Mouse (Mus musculus): ENCODE data around the gene Xpo6. TPM values are rescaled to one million over a fixed set of nuclear protein-coding genes. Genes with fewer than 3 reads are reported as not detected.

The Xpo6 gene
- polyA plus RNA-seq, 1 experiment, result 226 TPM

- DNase-seq (ENCODE audit: low read depth), result peak; percentile 30
- TF ChIP-seq POLR2A (IDR thresholded peaks at IDR 0.05; ENCODE audit: borderline replicate concordance, extremely low read depth, insufficient read depth, insufficient read length, poor library complexity, severe bottlenecking) (no peak), CTCF (IDR thresholded peaks at IDR 0.05; ENCODE audit: borderline replicate concordance, extremely low read depth, insufficient read depth, insufficient read length) (peak; percentile 22; the same call in 1 of the 2 replicates)
Measured at GRCm38 (mm10) chr7:126088155-126088554, 112.1 kb downstream of the Xpo6 start.

- TF ChIP-seq CTCF (IDR thresholded peaks at IDR 0.05; ENCODE audit: borderline replicate concordance, extremely low read depth, insufficient read depth, insufficient read length), result no peak
- DNase-seq (ENCODE audit: low read depth), result peak; percentile 53
Measured at GRCm38 (mm10) chr7:126087602-126088001, 112.7 kb downstream of the Xpo6 start.

- DNase-seq (ENCODE audit: low read depth), result peak; percentile 92
- TF ChIP-seq POLR2A (IDR thresholded peaks at IDR 0.05; ENCODE audit: borderline replicate concordance, extremely low read depth, insufficient read depth, insufficient read length, poor library complexity, severe bottlenecking) (no peak), CTCF (IDR thresholded peaks at IDR 0.05; ENCODE audit: borderline replicate concordance, extremely low read depth, insufficient read depth, insufficient read length) (no peak)
Measured at GRCm38 (mm10) chr7:126086321-126086741, 114.0 kb downstream of the Xpo6 start.

GRCm38 (mm10) chr7:126085154-126085553 is 115.1 kb downstream of the Xpo6 start:
- no peak for TF ChIP-seq POLR2A (IDR thresholded peaks at IDR 0.05; ENCODE audit: borderline replicate concordance, extremely low read depth, insufficient read depth, insufficient read length, poor library complexity, severe bottlenecking)
- no peak for TF ChIP-seq CTCF (IDR thresholded peaks at IDR 0.05; ENCODE audit: borderline replicate concordance, extremely low read depth, insufficient read depth, insufficient read length)
- DNase-seq (ENCODE audit: low read depth), result no peak

GRCm38 (mm10) chr7:126083980-126084348 is 116.3 kb downstream of the Xpo6 start:
- TF ChIP-seq CTCF (IDR thresholded peaks at IDR 0.05; ENCODE audit: borderline replicate concordance, extremely low read depth, insufficient read depth, insufficient read length) (no peak), POLR2A (IDR thresholded peaks at IDR 0.05; ENCODE audit: borderline replicate concordance, extremely low read depth, insufficient read depth, insufficient read length, poor library complexity, severe bottlenecking) (no peak)
- no peak for DNase-seq (ENCODE audit: low read depth)

- DNase-seq (ENCODE audit: low read depth), result peak; percentile 59
- TF ChIP-seq CTCF (IDR thresholded peaks at IDR 0.05; ENCODE audit: borderline replicate concordance, extremely low read depth, insufficient read depth, insufficient read length) (peak; percentile 31; the same call in 1 of the 2 replicates), POLR2A (IDR thresholded peaks at IDR 0.05; ENCODE audit: borderline replicate concordance, extremely low read depth, insufficient read depth, insufficient read length, poor library complexity, severe bottlenecking) (no peak)
Measured at GRCm38 (mm10) chr7:126083341-126083979, 116.8 kb downstream of the Xpo6 start.

- peak; percentile 32; the same call in 1 of the 2 replicates for TF ChIP-seq CTCF (IDR thresholded peaks at IDR 0.05; ENCODE audit: borderline replicate concordance, extremely low read depth, insufficient read depth, insufficient read length)
- TF ChIP-seq POLR2A (IDR thresholded peaks at IDR 0.05; ENCODE audit: borderline replicate concordance, extremely low read depth, insufficient read depth, insufficient read length, poor library complexity, severe bottlenecking), result 0 out of 2 replicates have a peak, but pooled peaks have one; percentile 18
- DNase-seq (ENCODE audit: low read depth), result peak; percentile 52
Measured at GRCm38 (mm10) chr7:126082286-126082741, 118.0 kb downstream of the Xpo6 start, which contains the start of gene Gsg1l. Gene Gsg1l, minus strand, starts transcription at chr7:126082411.

- TF ChIP-seq CTCF (IDR thresholded peaks at IDR 0.05; ENCODE audit: borderline replicate concordance, extremely low read depth, insufficient read depth, insufficient read length) (no peak), POLR2A (IDR thresholded peaks at IDR 0.05; ENCODE audit: borderline replicate concordance, extremely low read depth, insufficient read depth, insufficient read length, poor library complexity, severe bottlenecking) (no peak)
- DNase-seq (ENCODE audit: low read depth), result peak; percentile 22
Measured at GRCm38 (mm10) chr7:126081727-126082285, 118.5 kb downstream of the Xpo6 start.

- DNase-seq (ENCODE audit: low read depth), result peak; percentile 33
- no peak for TF ChIP-seq CTCF (IDR thresholded peaks at IDR 0.05; ENCODE audit: borderline replicate concordance, extremely low read depth, insufficient read depth, insufficient read length)
- TF ChIP-seq POLR2A (IDR thresholded peaks at IDR 0.05; ENCODE audit: borderline replicate concordance, extremely low read depth, insufficient read depth, insufficient read length, poor library complexity, severe bottlenecking), result no peak
Measured at GRCm38 (mm10) chr7:126080949-126081654, 119.2 kb downstream of the Xpo6 start.

GRCm38 (mm10) chr7:126076935-126077334 is 123.4 kb downstream of the Xpo6 start:
- TF ChIP-seq POLR2A (IDR thresholded peaks at IDR 0.05; ENCODE audit: borderline replicate concordance, extremely low read depth, insufficient read depth, insufficient read length, poor library complexity, severe bottlenecking), result no peak
- TF ChIP-seq CTCF (IDR thresholded peaks at IDR 0.05; ENCODE audit: borderline replicate concordance, extremely low read depth, insufficient read depth, insufficient read length), result no peak
- DNase-seq (ENCODE audit: low read depth), result no peak

GRCm38 (mm10) chr7:126075058-126075457 is 125.2 kb downstream of the Xpo6 start:
- no peak for DNase-seq (ENCODE audit: low read depth)
- no peak for TF ChIP-seq POLR2A (IDR thresholded peaks at IDR 0.05; ENCODE audit: borderline replicate concordance, extremely low read depth, insufficient read depth, insufficient read length, poor library complexity, severe bottlenecking)
- TF ChIP-seq CTCF (IDR thresholded peaks at IDR 0.05; ENCODE audit: borderline replicate concordance, extremely low read depth, insufficient read depth, insufficient read length), result no peak
